Mouse (Mus musculus): ENCODE measurements around the gene Smim12.

DNA sequence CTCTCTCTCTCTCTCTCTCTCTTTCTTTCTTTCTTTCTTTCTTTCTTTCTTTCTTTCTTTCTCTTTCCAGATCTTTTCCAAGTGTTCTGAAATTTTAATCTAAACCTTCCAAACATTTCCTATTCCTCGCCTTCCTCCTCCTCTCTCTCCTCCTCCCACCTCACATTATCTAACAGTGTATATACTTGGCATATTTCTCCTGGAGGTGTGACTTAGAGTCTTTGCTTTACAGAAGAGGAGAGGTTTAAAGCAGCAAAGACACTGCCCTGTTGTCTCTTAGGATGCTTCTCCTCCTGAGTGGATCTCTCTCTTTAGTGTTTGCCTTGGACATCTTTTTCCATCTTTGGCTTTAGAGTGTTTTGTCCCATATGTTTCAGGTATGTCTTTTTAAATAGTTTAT is 40.5 kb upstream of the Smim12 start:
- TF ChIP-seq CHD2 (IDR thresholded peaks at IDR 0.05; ENCODE audit: low read length) (no peak), CTCF (conservative IDR thresholded peaks at IDR 0.05 in 1 of 2, IDR thresholded peaks at IDR 0.05 in 1 of 2; ENCODE audit: low read depth in 2 of 2, low read length in 2 of 2) (no peak), E2F4 (IDR thresholded peaks at IDR 0.05; ENCODE audit: insufficient replicate concordance, low read depth, low read length) (no peak), RAD21 (IDR thresholded peaks at IDR 0.05; ENCODE audit: low read depth, low read length) (no peak)

Measured in CH12.LX (cell line).